Mouse (Mus musculus): ENCODE data around the gene Tmem109. TPM values are rescaled to one million over a fixed set of nuclear protein-coding genes. Genes with fewer than 3 reads are reported as not detected.
A peak's percentile ranks its signal among the peaks of the same experiment; 100 is the strongest.

The Tmem109 gene
- polyA plus RNA-seq, 1 experiment from 2014 or later: 35.2 TPM

- DNase-seq (ENCODE audit: low spot score): no peak
Observed at GRCm38 (mm10) chr19:10892201-10892600, 10.4 kb upstream of the Tmem109 start.

GRCm38 (mm10) chr19:10880975-10881425, 801 bp downstream of the Tmem109 start:
- no peak for DNase-seq (ENCODE audit: low spot score)

GRCm38 (mm10) chr19:10880085-10880974, 1.5 kb downstream of the Tmem109 start:
- DNase-seq (ENCODE audit: low spot score): peak; percentile 32

GRCm38 (mm10) chr19:10878201-10878837, 3.5 kb downstream of the Tmem109 start:
- DNase-seq (ENCODE audit: low spot score): no peak

GRCm38 (mm10) chr19:10871328-10871961, 10.4 kb downstream of the Tmem109 start:
- DNase-seq (ENCODE audit: low spot score): no peak

GRCm38 (mm10) chr19:10870676-10871075, 11.1 kb downstream of the Tmem109 start:
- no peak for DNase-seq (ENCODE audit: low spot score)

- no peak for DNase-seq (ENCODE audit: low spot score)
Observed at GRCm38 (mm10) chr19:10869886-10870527, 11.8 kb downstream of the Tmem109 start, which contains the start of gene Tmem132a. TSS of gene Tmem132a (minus strand) at chr19:10869940.

- DNase-seq (ENCODE audit: low spot score): peak; percentile 31
Observed at GRCm38 (mm10) chr19:10869241-10869885, 12.4 kb downstream of the Tmem109 start.

- no peak for DNase-seq (ENCODE audit: low spot score)
Observed at GRCm38 (mm10) chr19:10868623-10869141, 13.1 kb downstream of the Tmem109 start.

GRCm38 (mm10) chr19:10867946-10868622, 13.7 kb downstream of the Tmem109 start:
- no peak for DNase-seq (ENCODE audit: low spot score)

GRCm38 (mm10) chr19:10866351-10866750, 15.4 kb downstream of the Tmem109 start:
- no peak for DNase-seq (ENCODE audit: low spot score)

GRCm38 (mm10) chr19:10860072-10860497, 21.7 kb downstream of the Tmem109 start:
- DNase-seq (ENCODE audit: low spot score): no peak

GRCm38 (mm10) chr19:10856520-10856919, 25.3 kb downstream of the Tmem109 start:
- DNase-seq (ENCODE audit: low spot score): no peak

- no peak for DNase-seq (ENCODE audit: low spot score)
Observed at GRCm38 (mm10) chr19:10855422-10855821, 26.4 kb downstream of the Tmem109 start.

- DNase-seq (ENCODE audit: low spot score): no peak
Observed at GRCm38 (mm10) chr19:10847311-10848087, 34.3 kb downstream of the Tmem109 start.

- no peak for DNase-seq (ENCODE audit: low spot score)
Observed at GRCm38 (mm10) chr19:10846150-10846549, 35.7 kb downstream of the Tmem109 start.

GRCm38 (mm10) chr19:10845454-10845853, 36.3 kb downstream of the Tmem109 start:
- no peak for DNase-seq (ENCODE audit: low spot score)

GRCm38 (mm10) chr19:10844206-10844605, 37.6 kb downstream of the Tmem109 start:
- DNase-seq (ENCODE audit: low spot score): no peak

GRCm38 (mm10) chr19:10842914-10843313, 38.9 kb downstream of the Tmem109 start:
- DNase-seq (ENCODE audit: low spot score): no peak
